8 mouse cellular contexts compared by ENCODE assay signal in the genomic region with DNA sequence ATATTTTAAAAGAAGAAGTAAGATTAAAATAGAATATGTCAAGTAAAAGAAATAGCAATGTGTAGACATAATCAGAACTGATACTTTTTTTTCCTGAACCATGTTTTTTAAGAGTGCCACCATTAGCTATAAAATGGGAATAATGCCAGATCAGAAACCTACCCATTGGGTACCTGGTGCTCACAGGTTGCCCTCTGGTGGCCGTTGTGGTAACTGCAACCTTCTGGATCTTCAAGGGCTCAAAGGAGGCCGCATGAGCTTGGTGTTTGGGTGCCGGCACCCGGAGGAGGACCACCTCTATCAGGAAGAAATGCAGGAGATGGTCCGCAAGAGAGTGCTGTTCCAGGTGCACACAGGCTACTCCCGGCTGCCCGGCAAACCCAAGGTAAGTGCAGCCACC. TPM values are rescaled to one million over a fixed set of nuclear protein-coding genes. Genes with fewer than 3 reads are reported as not detected.
DNase-seq lines count a peak whose midpoint lies in the region; ATAC-seq and TF ChIP-seq lines count a peak whose summit lies in the region.

No protein-coding gene starts in this region.

- no peaks in the 10 kb centered on the region for H3K36me3 ChIP-seq in midbrain, embryonic 14.5 days (ENCODE audit: control insufficient read depth, insufficient read depth, low read length)
- H3K36me3 ChIP-seq in midbrain, embryonic 15.5 days (replicated peaks) = no peaks in the 10 kb centered on the region
- H3K36me3 ChIP-seq in forebrain, postnatal 0 days (ENCODE audit: insufficient read depth) = no peaks in the 10 kb centered on the region
- no peaks in the 10 kb centered on the region for H3K36me3 ChIP-seq in liver, embryonic 13.5 days

- no peak overlapping the region for H3K4me2 ChIP-seq in midbrain, embryonic 14.5 days (ENCODE audit: low read length)
- no peak overlapping the region for H3K4me2 ChIP-seq in midbrain, embryonic 15.5 days
- no peak overlapping the region for H3K4me2 ChIP-seq in forebrain, postnatal 0 days (ENCODE audit: low read depth)
- H3K4me2 ChIP-seq in liver, embryonic 13.5 days = no peak overlapping the region

- no peaks in the 10 kb centered on the region for H3K9me3 ChIP-seq in midbrain, embryonic 14.5 days (ENCODE audit: control insufficient read depth, low read length)
- no peaks in the 10 kb centered on the region for H3K9me3 ChIP-seq in midbrain, embryonic 15.5 days
- H3K9me3 ChIP-seq in forebrain, postnatal 0 days (ENCODE audit: low read length) = no peaks in the 10 kb centered on the region
- H3K9me3 ChIP-seq in liver, embryonic 13.5 days (replicated peaks) = no peaks in the 10 kb centered on the region

- WGBS in midbrain, embryonic 14.5 days = 14% methylated on average over 7 of the region's 7 CpGs
- 10% methylated on average over 7 of the region's 7 CpGs for WGBS in midbrain, embryonic 15.5 days
- WGBS in forebrain, postnatal 0 days = 7% methylated on average over 7 of the region's 7 CpGs
- WGBS in liver, embryonic 13.5 days (ENCODE audit: insufficient replicate concordance) = 6% methylated on average over 7 of the region's 7 CpGs

- H3K9ac ChIP-seq in midbrain, embryonic 14.5 days (replicated peaks; ENCODE audit: low read length) = no peak overlapping the region
- H3K9ac ChIP-seq in midbrain, embryonic 15.5 days = no peak overlapping the region
- H3K9ac ChIP-seq in forebrain, postnatal 0 days = no peak overlapping the region
- no peak overlapping the region for H3K9ac ChIP-seq in liver, embryonic 13.5 days

- H3K4me3 ChIP-seq in midbrain, embryonic 14.5 days (replicated peaks; ENCODE audit: low read depth, low read length) = no peak overlapping the region
- H3K4me3 ChIP-seq in midbrain, embryonic 15.5 days = no peak overlapping the region
- H3K4me3 ChIP-seq in forebrain, postnatal 0 days (ENCODE audit: low read depth, low read length) = no peak overlapping the region
- H3K4me3 ChIP-seq in liver, embryonic 13.5 days (replicated peaks) = no peak overlapping the region

- H3K4me1 ChIP-seq in midbrain, embryonic 14.5 days (ENCODE audit: control insufficient read depth, insufficient read depth, low read length) = peaks cover 3% of the 10 kb centered on the region; the same call in 1 of the 2 replicates
- peaks cover 5% of the 10 kb centered on the region; the same call in 1 of the 2 replicates for H3K4me1 ChIP-seq in midbrain, embryonic 15.5 days
- no peaks in the 10 kb centered on the region for H3K4me1 ChIP-seq in forebrain, postnatal 0 days (ENCODE audit: insufficient read depth)
- 0 out of 2 replicates have a peak, but pooled peaks cover 2% of the 10 kb centered on the region for H3K4me1 ChIP-seq in liver, embryonic 13.5 days (replicated peaks)

- H3K27me3 ChIP-seq in midbrain, embryonic 14.5 days (ENCODE audit: control insufficient read depth, insufficient read depth, low read length) = peaks cover 13% of the 10 kb centered on the region; the same call in 1 of the 2 replicates
- H3K27me3 ChIP-seq in midbrain, embryonic 15.5 days (replicated peaks) = peaks cover 7% of the 10 kb centered on the region
- H3K27me3 ChIP-seq in forebrain, postnatal 0 days (ENCODE audit: insufficient read depth, low read length) = peaks cover 7% of the 10 kb centered on the region
- H3K27me3 ChIP-seq in liver, embryonic 13.5 days = peaks cover 55% of the 10 kb centered on the region

- H3K27ac ChIP-seq in midbrain, embryonic 14.5 days (replicated peaks; ENCODE audit: low read depth, low read length) = no peak overlapping the region
- no peak overlapping the region for H3K27ac ChIP-seq in midbrain, embryonic 15.5 days
- H3K27ac ChIP-seq in forebrain, postnatal 0 days (ENCODE audit: low read depth, low read length) = no peak overlapping the region
- H3K27ac ChIP-seq in liver, embryonic 13.5 days = no peak overlapping the region

- no peak for ATAC-seq in midbrain, embryonic 14.5 days (ENCODE audit: low FRiP score, low TSS enrichment)
- no peak for ATAC-seq in midbrain, embryonic 15.5 days (replicated peaks)
- ATAC-seq in forebrain, postnatal 0 days = no peak; the same call in 1 of the 2 replicates
- ATAC-seq in liver, embryonic 13.5 days (ENCODE audit: low read depth) = no peak

- DNase-seq in midbrain, embryonic 14.5 days = peak; percentile 92
- DNase-seq in c-Kit-negative CD71-positive TER-119-positive erythroid progenitor cells, embryonic 14.5 days (ENCODE audit: low read depth, low spot score) = peak; percentile 57
- peak; percentile 89 for DNase-seq in forebrain, postnatal 0 days
- peak; percentile 90 for DNase-seq in kidney, postnatal 10 days
- peak; percentile 41 for DNase-seq in liver, embryonic 13.5 days
- peak; percentile 80 for DNase-seq in right cerebral cortex, adult 18-20 months
- DNase-seq in urinary bladder, adult 2 months (ENCODE audit: low spot score) = peak; percentile 56

- peak; percentile 94 for TF ChIP-seq CTCF in forebrain, postnatal 0 days (IDR thresholded peaks at IDR 0.05; ENCODE audit: low read depth)

RNA-seq across cellular contexts. Expression of gene Lgals9, which starts 28.5 kb away (rescaled TPM):
- 3.7 and 13.7 TPM in 2 replicates for polyA plus RNA-seq in midbrain, embryonic 14.5 days (2014; fragmentation: Nextera tagmentation; extraction: Ambion mirVana)
- polyA plus RNA-seq in midbrain, embryonic 15.5 days (2015; fragmentation: Nextera tagmentation; extraction: Ambion mirVana) = 8.5 and 11.8 TPM in 2 replicates
- 8.6 and 13.9 TPM in 2 replicates for total RNA-seq in forebrain, postnatal 0 days (2014; rRNA removed)
- 20.5 and 21.7 TPM in 2 replicates for polyA plus RNA-seq in forebrain, postnatal 0 days (2015; fragmentation: Nextera tagmentation; extraction: Ambion mirVana)
- polyA plus RNA-seq in liver, embryonic 13.5 days (2015; fragmentation: Nextera tagmentation; extraction: Ambion mirVana) = 64.8 and 69.1 TPM in 2 replicates
- 74.3 and 76.8 TPM in 2 replicates for polyA plus RNA-seq in urinary bladder, adult 2 months (2012; rRNA removed)

RNA-seq across cellular contexts. Expression of gene Nos2, which starts 35.7 kb away (rescaled TPM):
- 0.85 and 1.3 TPM in 2 replicates for polyA plus RNA-seq in midbrain, embryonic 14.5 days (2014; fragmentation: Nextera tagmentation; extraction: Ambion mirVana)
- 1.1 and 1.6 TPM in 2 replicates for polyA plus RNA-seq in midbrain, embryonic 15.5 days (2015; fragmentation: Nextera tagmentation; extraction: Ambion mirVana)
- 0.24 and 0.62 TPM in 2 replicates for total RNA-seq in forebrain, postnatal 0 days (2014; rRNA removed)
- polyA plus RNA-seq in forebrain, postnatal 0 days (2015; fragmentation: Nextera tagmentation; extraction: Ambion mirVana) = 0.34 and 0.51 TPM in 2 replicates
- 0.02 and 0.05 TPM in 2 replicates for polyA plus RNA-seq in liver, embryonic 13.5 days (2015; fragmentation: Nextera tagmentation; extraction: Ambion mirVana)
- polyA plus RNA-seq in urinary bladder, adult 2 months (2012; rRNA removed) = 1.1 TPM in 2 replicates

Comparison
In these comparisons a context has a peak if more than half of its experiments do, and no peak if none do; other contexts are left out.
1. DNase-seq: peak in every context shown above with its lines; median percentile 92 in midbrain, embryonic 14.5 days; 90 in kidney, postnatal 10 days; 89 in forebrain, postnatal 0 days; 80 in right cerebral cortex, adult 18-20 months; 57 in c-Kit-negative CD71-positive TER-119-positive erythroid progenitor cells, embryonic 14.5 days; 56 in urinary bladder, adult 2 months; 41 in liver, embryonic 13.5 days.